In genomic region chr5:111429726-111430125, GRCm38 (mm10) we compare ENCODE assay signal across 11 mouse cellular contexts. TPM values are rescaled to one million over a fixed set of nuclear protein-coding genes. Genes with fewer than 3 reads are reported as not detected.
DNase-seq lines count a peak whose midpoint lies in the region; ATAC-seq and TF ChIP-seq lines count a peak whose summit lies in the region.
"Had no signal": no experiment of that assay in that cellular context is flagged by ENCODE, and none has a peak within 500 bp of the region (broad histone marks: within the 10 kb centered on the region; RNA-seq: fewer than 3 reads in every experiment).

No protein-coding gene starts in this region.

- no peaks in the 10 kb centered on the region for H3K36me3 ChIP-seq in embryonic facial prominence, embryonic 15.5 days
- H3K36me3 ChIP-seq in heart, postnatal 0 days (replicated peaks; ENCODE audit: control insufficient read depth, insufficient read depth, low read length): no peaks in the 10 kb centered on the region
- H3K36me3 ChIP-seq in midbrain, embryonic 13.5 days: 0 out of 2 replicates have a peak, but pooled peaks cover 15% of the 10 kb centered on the region

- 0 out of 2 replicates have a peak overlapping the region, but pooled peaks have one; percentile 8 for H3K4me2 ChIP-seq in embryonic facial prominence, embryonic 15.5 days (replicated peaks)
- 0 out of 2 replicates have a peak overlapping the region, but pooled peaks have one; percentile 0 for H3K4me2 ChIP-seq in heart, postnatal 0 days (ENCODE audit: low read depth, low read length)
- H3K4me2 ChIP-seq in midbrain, embryonic 13.5 days (replicated peaks): peak overlapping the region; percentile 100

- WGBS in embryonic facial prominence, embryonic 15.5 days: 51% methylated on average over 7 of the region's 7 CpGs
- 36% methylated on average over 7 of the region's 7 CpGs for WGBS in heart, postnatal 0 days
- 13% methylated on average over 7 of the region's 7 CpGs for WGBS in midbrain, embryonic 13.5 days

- no peaks in the 10 kb centered on the region for H3K9me3 ChIP-seq in embryonic facial prominence, embryonic 15.5 days (replicated peaks)
- H3K9me3 ChIP-seq in heart, postnatal 0 days (replicated peaks; ENCODE audit: control insufficient read depth, low read length): no peaks in the 10 kb centered on the region
- H3K9me3 ChIP-seq in midbrain, embryonic 13.5 days: no peaks in the 10 kb centered on the region

- TF ChIP-seq EP300 in heart, postnatal 0 days (IDR thresholded peaks at IDR 0.05; ENCODE audit: low read depth): no peak

- H3K27ac ChIP-seq in embryonic facial prominence, embryonic 15.5 days (replicated peaks): no peak overlapping the region; the same call in 1 of the 2 replicates
- peak overlapping the region; percentile 15; the same call in 1 of the 2 replicates for H3K27ac ChIP-seq in heart, postnatal 0 days (ENCODE audit: low read depth)
- H3K27ac ChIP-seq in midbrain, embryonic 13.5 days: peak overlapping the region; percentile 73

- no peak overlapping the region for H3K4me3 ChIP-seq in embryonic facial prominence, embryonic 15.5 days (replicated peaks)
- no peak overlapping the region for H3K4me3 ChIP-seq in heart, postnatal 0 days (ENCODE audit: low read depth, low read length)
- H3K4me3 ChIP-seq in midbrain, embryonic 13.5 days (replicated peaks): peak overlapping the region; percentile 97

- no peak for TF ChIP-seq CTCF in heart, postnatal 0 days (IDR thresholded peaks at IDR 0.05; ENCODE audit: low read depth)

- peak; percentile 53 for DNase-seq in kidney, postnatal 10 days
- no peak for DNase-seq in kidney, adult 9 months
- no peak for DNase-seq in heart, postnatal 0 days (ENCODE audit: low spot score)
- no peak for DNase-seq in spleen, postnatal 14 days (ENCODE audit: low spot score in 2 of 2)
- DNase-seq in cerebellum, postnatal 25 days: no peak
- no peak for DNase-seq in cerebellum, postnatal 14 days
- DNase-seq: cerebellum, adult 2 months; gastrocnemius, postnatal 14 days; lung, adult 18-20 months had no signal

- H3K4me1 ChIP-seq in embryonic facial prominence, embryonic 15.5 days: peaks cover 95% of the 10 kb centered on the region
- H3K4me1 ChIP-seq in heart, postnatal 0 days (ENCODE audit: control insufficient read depth, insufficient read depth): peaks cover 13% of the 10 kb centered on the region
- peaks cover 99% of the 10 kb centered on the region for H3K4me1 ChIP-seq in midbrain, embryonic 13.5 days (replicated peaks)

- H3K27me3 ChIP-seq in embryonic facial prominence, embryonic 15.5 days: no peaks in the 10 kb centered on the region
- peaks cover 15% of the 10 kb centered on the region; the same call in 1 of the 2 replicates for H3K27me3 ChIP-seq in heart, postnatal 0 days (ENCODE audit: control insufficient read depth, insufficient read depth, low read length)
- no peaks in the 10 kb centered on the region for H3K27me3 ChIP-seq in midbrain, embryonic 13.5 days

- H3K9ac ChIP-seq in embryonic facial prominence, embryonic 15.5 days: no peak overlapping the region
- no peak overlapping the region for H3K9ac ChIP-seq in heart, postnatal 0 days (replicated peaks; ENCODE audit: low read depth, low read length)
- peak overlapping the region; percentile 100 for H3K9ac ChIP-seq in midbrain, embryonic 13.5 days (replicated peaks)

- no peak for ATAC-seq in embryonic facial prominence, embryonic 15.5 days (ENCODE audit: insufficient number of reproducible peaks, low FRiP score, low TSS enrichment, low read depth)
- ATAC-seq in heart, postnatal 0 days (ENCODE audit: insufficient read depth, low read depth): peak; percentile 63
- no peak for ATAC-seq in midbrain, embryonic 13.5 days

RNA-seq across cellular contexts. Expression of gene Mn1, which starts 12.6 kb away (rescaled TPM):
- polyA plus RNA-seq in embryonic facial prominence, embryonic 15.5 days (2015; fragmentation: Nextera tagmentation; extraction: Ambion mirVana): 34.1 and 39.3 TPM in 2 replicates
- total RNA-seq in heart, postnatal 0 days (2014; rRNA removed; ENCODE audit: low replicate concordance): 11.0 and 16.4 TPM in 2 replicates
- polyA plus RNA-seq in heart, postnatal 0 days (2015; fragmentation: Nextera tagmentation; extraction: Ambion mirVana): 3.9 and 4.5 TPM in 2 replicates
- 60.2 and 73.1 TPM in 2 replicates for polyA plus RNA-seq in midbrain, embryonic 13.5 days (2015; fragmentation: Nextera tagmentation; extraction: Ambion mirVana)

Comparison
In these comparisons a context has a peak if more than half of its experiments do, and no peak if none do; other contexts are left out.
1. H3K4me2 ChIP-seq: peak in every context shown above with its lines; median percentile 100 in midbrain, embryonic 13.5 days; 8 in embryonic facial prominence, embryonic 15.5 days; 0 in heart, postnatal 0 days.